Mouse (Mus musculus) liver, postnatal 0 days (tissue): ENCODE results near the gene Srebf1.

Source experiments
- CTCF ChIP-seq: sonication (generic); IDR thresholded peaks from 2 replicates; pipeline ENCODE4 v1.5.1; 2016; ENCODE audit warnings: antibody characterized with exemption, low read depth
- EP300 ChIP-seq: IDR thresholded peaks from 2 replicates; pipeline ENCODE4 v1.6.1; 2016; ENCODE audit warnings: antibody characterized with exemption, low read depth, mild to moderate bottlenecking

DNA sequence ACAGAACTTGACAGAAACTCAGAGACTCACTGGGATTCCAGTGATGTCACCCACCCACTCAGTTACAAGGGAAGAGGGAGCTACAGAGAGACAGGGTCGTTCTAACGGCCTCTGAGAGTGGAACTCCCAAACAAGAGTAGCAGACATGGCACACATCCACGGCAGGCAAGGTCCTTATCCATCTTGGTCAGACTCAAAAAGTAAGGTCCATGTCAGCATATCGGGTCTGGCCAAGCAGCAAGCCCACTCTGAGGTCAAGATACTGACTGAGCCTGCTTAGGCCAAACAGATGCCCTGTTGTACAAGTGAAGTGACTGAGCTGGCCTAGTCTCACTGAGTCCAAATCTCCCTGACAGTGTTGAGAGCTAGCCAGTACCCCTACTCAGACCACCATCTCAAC is 13.7 kb downstream of the Srebf1 start:
- TF ChIP-seq EP300 (no peak), CTCF (no peak)
